Mouse (Mus musculus): ENCODE results near the gene Srsf10.

DNA sequence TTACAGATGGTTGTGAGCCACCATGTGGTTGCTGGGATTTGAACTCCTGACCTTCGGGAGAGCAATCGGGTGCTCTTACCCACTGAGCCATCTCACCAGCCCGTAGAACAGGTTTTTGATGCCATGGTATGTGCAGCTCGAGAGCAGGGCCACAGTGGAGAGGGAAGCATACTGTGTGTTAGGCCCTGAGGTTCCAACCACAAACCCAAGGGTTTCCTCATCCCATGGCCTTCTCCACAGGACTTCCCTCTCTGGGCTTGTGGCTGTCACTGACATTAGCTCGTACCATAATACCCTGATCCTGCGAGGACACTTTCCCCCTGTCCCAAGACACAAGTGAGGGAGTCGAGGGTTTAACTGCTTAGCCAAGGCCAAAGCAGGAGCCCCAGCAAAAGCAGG is 43.5 kb downstream of the Srsf10 start:
- TF ChIP-seq POLR2A (IDR thresholded peaks at IDR 0.05; ENCODE audit: control insufficient read depth, low read depth, low read length) = no peak
- TF ChIP-seq CTCF (IDR thresholded peaks at IDR 0.05; ENCODE audit: control insufficient read depth, insufficient read depth, insufficient replicate concordance, low read depth, low read length) = no peak

All from testis, adult 2 months (tissue).